Mouse (Mus musculus) ES-E14 (cell line): ENCODE data around the gene Trove2. TPM values are rescaled to one million over a fixed set of nuclear protein-coding genes. Genes with fewer than 3 reads are reported as not detected.
"Not testable (repeated sequence)": the region's sequence is repeated elsewhere in the genome, so short reads cannot be mapped to it uniquely, and the experiment has no call there.

Source experiments
- DNase-seq: peaks from one replicate; pipeline ENCODE4 v3.0.0-alpha.2; 2013; ENCODE audit warnings: low read depth, low spot score
- H3K27ac ChIP-seq: 2 replicates; pipeline ENCODE4 v1.5.1; 2012; ENCODE audit warnings: low read depth, mild to moderate bottlenecking, low read length, moderate library complexity, mixed read lengths; ENCODE audit not compliant: poor library complexity, insufficient read depth, severe bottlenecking
- H3K36me3 ChIP-seq: 2 replicates; pipeline ENCODE4 v1.6.1; 2012; ENCODE audit warnings: mild to moderate bottlenecking, low read length, moderate library complexity, mixed read lengths; ENCODE audit not compliant: control insufficient read depth, poor library complexity, insufficient read depth, severe bottlenecking
- H3K4me1 ChIP-seq, 2 experiments: fragments of 150-350 bp in 1 of 2; sonication (generic) in 1 of 2; 2 replicates each; pipeline ENCODE4 v1.6.1; 2012; ENCODE audit warnings: low read length in 2 of 2, mild to moderate bottlenecking in 1 of 2, mixed read lengths in 1 of 2; ENCODE audit not compliant: control insufficient read depth in 2 of 2, insufficient read depth in 2 of 2, poor library complexity in 1 of 2
- H3K4me3 ChIP-seq, 2 experiments: fragments of 150-350 bp in 1 of 2; sonication (generic) in 1 of 2; 2 replicates each; pipeline ENCODE4 v1.5.1; 2012; ENCODE audit warnings: low read length in 2 of 2, low read depth in 1 of 2, mild to moderate bottlenecking in 1 of 2, mixed read lengths in 1 of 2; ENCODE audit not compliant: insufficient read depth in 1 of 2, poor library complexity in 1 of 2, severe bottlenecking in 1 of 2
- H3K9ac ChIP-seq: 2 replicates; pipeline ENCODE4 v1.6.1; 2012; ENCODE audit warnings: low read depth, mild to moderate bottlenecking, low read length, mixed read lengths; ENCODE audit not compliant: poor library complexity, insufficient read depth, severe bottlenecking
- H3K9me3 ChIP-seq: fragments of 150-350 bp; sonication (generic); 2 replicates; pipeline ENCODE4 v1.6.1; 2012; ENCODE audit warnings: low read depth, mild to moderate bottlenecking, low read length; ENCODE audit not compliant: control insufficient read depth, insufficient read depth
- CHD2 ChIP-seq: IDR thresholded peaks from 2 replicates; pipeline ENCODE4 v1.6.1; 2014; ENCODE audit warnings: mild to moderate bottlenecking, low read depth, low read length, inconsistent platforms
- HCFC1 ChIP-seq: IDR thresholded peaks from 2 replicates; pipeline ENCODE4 v1.6.1; 2012; ENCODE audit warnings: low read length, inconsistent platforms, borderline replicate concordance; ENCODE audit not compliant: insufficient read depth
- MAFK ChIP-seq: IDR thresholded peaks from 2 replicates; pipeline ENCODE4 v1.6.1; 2014; ENCODE audit warnings: mild to moderate bottlenecking, low read depth, low read length, inconsistent platforms; ENCODE audit not compliant: insufficient read depth
- ZC3H11A ChIP-seq: IDR thresholded peaks from 2 replicates; pipeline ENCODE4 v1.6.1; 2012; ENCODE audit warnings: low read depth, mild to moderate bottlenecking, inconsistent platforms, low read length, borderline replicate concordance
- ZNF384 ChIP-seq: IDR thresholded peaks from 2 replicates; pipeline ENCODE4 v1.6.1; 2012; ENCODE audit warnings: low read depth, low read length, inconsistent platforms
- in situ Hi-C, 2 experiments: fragments of 600-800 bp; cut with MboI; formaldehyde crosslinking; loops; one replicate each; pipeline ENCODE4 v1.15.1; 2025; ENCODE audit warnings: low sequenced_read_pairs in 2 of 2, inconsistent platforms in 1 of 2; ENCODE audit not compliant: unreplicated experiment in 2 of 2
- total RNA-seq: library from RNA; depleted of rRNA; stranded (reverse); fragments of 300-350 nt; gene quantifications from 2 replicates; pipeline ENCODE4 v1.2.3, GENCODE M21; 2012

Trove2 gene
- total RNA-seq, 1 experiment: 16.8 TPM

- no peak for DNase-seq
These were observed 52.3 kb downstream of the Trove2 start for GRCm38 (mm10) chr1:143724456-143725064.

DNA sequence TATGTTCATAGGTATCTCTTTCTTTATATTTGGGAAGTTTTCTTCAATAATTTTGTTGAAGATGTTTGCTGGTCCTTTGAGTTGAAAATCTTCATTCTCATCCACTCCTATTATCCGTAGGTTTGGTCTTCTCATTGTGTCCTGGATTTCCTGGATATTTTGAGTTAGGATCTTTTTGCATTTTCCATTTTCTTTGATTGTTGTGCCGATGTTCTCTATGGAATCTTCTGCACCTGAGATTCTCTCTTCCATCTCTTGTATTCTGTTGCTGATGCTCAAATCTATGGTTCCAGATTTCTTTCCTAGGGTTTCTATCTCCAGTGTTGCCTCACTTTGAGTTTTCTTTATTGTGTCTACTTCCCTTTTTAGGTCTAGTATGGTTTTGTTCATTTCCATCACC is 60.8 kb downstream of the Trove2 start, which contains the start of gene Glrx2:
Gene Glrx2 (plus strand): TSS at position 301 of the 400 bp plus-strand sequence.
- H3K4me1 ChIP-seq: not testable (repeated sequence)

More at GRCm38 (mm10) chr1:143724456-143725064, 52.3 kb downstream of the Trove2 start:
- no peak overlapping the region for H3K27ac ChIP-seq
- H3K9me3 ChIP-seq: no peaks in the 10 kb centered on the region
- H3K4me1 ChIP-seq: no peaks in the 10 kb centered on the region; a peak in 1 of 4 replicates
- H3K4me3 ChIP-seq: no peak overlapping the region
- no peak overlapping the region for H3K9ac ChIP-seq
- no peaks in the 10 kb centered on the region for H3K36me3 ChIP-seq
- TF ChIP-seq ZC3H11A (no peak), HCFC1 (no peak), CHD2 (no peak), MAFK (no peak), ZNF384 (no peak)
- in situ Hi-C loops: no loop called here

GRCm38 (mm10) chr1:143710627-143710976 is 66.3 kb downstream of the Trove2 start:
- Histone ChIP-seq H3K9me3 (no peaks in the 10 kb centered on the region), H3K36me3 (no peaks in the 10 kb centered on the region), H3K4me1 (no peaks in the 10 kb centered on the region), H3K27ac (no peak overlapping the region), H3K4me3 (no peak overlapping the region), H3K9ac (no peak overlapping the region)
- in situ Hi-C loops: no loop called here
- TF ChIP-seq HCFC1: no peak
- no peak for TF ChIP-seq CHD2
- TF ChIP-seq ZNF384: no peak
- no peak for TF ChIP-seq MAFK
- no peak for TF ChIP-seq ZC3H11A
- DNase-seq: no peak

More for the DNA sequence above, 60.8 kb downstream of the Trove2 start, which contains the start of gene Glrx2:
- H3K9me3 ChIP-seq, H3K36me3 ChIP-seq, H3K4me3 ChIP-seq, H3K27ac ChIP-seq, DNase-seq, H3K9ac ChIP-seq, in situ Hi-C loops: not testable (repeated sequence)

- DNase-seq: no peak
- Histone ChIP-seq H3K9me3 (no peaks in the 10 kb centered on the region), H3K4me3 (no peak overlapping the region), H3K27ac (no peak overlapping the region), H3K9ac (no peak overlapping the region), H3K4me1 (no peaks in the 10 kb centered on the region), H3K36me3 (no peaks in the 10 kb centered on the region)
- no peak for TF ChIP-seq CHD2
- no peak for TF ChIP-seq ZNF384
- TF ChIP-seq HCFC1: no peak
- no peak for TF ChIP-seq MAFK
- TF ChIP-seq ZC3H11A: no peak
- in situ Hi-C loops: no loop called here
These were observed 66.8 kb downstream of the Trove2 start for GRCm38 (mm10) chr1:143709966-143710626.

DNA sequence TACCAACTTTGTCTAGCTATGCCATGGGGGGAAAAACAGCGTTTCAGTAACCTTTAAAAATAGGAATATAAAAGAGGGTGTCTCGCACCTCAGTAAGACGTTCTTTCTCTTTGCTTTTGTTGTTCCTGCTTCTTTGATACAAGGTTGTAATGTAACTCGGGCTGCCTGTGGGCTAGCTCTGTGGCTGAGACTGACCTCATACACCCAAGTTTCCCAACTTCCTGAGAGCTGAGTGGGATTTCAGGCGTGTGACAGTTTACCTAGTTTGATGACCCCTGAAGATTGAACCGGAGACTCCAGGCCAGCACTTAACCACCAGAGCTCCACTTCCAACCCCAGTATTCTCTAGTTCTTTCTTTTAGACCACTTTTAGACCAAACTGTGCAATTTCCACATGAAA is 68.5 kb downstream of the Trove2 start:
- in situ Hi-C loops: no loop called here
- Histone ChIP-seq H3K36me3 (no peaks in the 10 kb centered on the region), H3K4me1 (no peaks in the 10 kb centered on the region), H3K9me3 (no peaks in the 10 kb centered on the region), H3K9ac (no peak overlapping the region), H3K4me3 (no peak overlapping the region), H3K27ac (no peak overlapping the region)
- TF ChIP-seq ZC3H11A: no peak
- TF ChIP-seq CHD2: no peak
- TF ChIP-seq MAFK: no peak
- TF ChIP-seq ZNF384: no peak
- DNase-seq: no peak
